Mouse (Mus musculus) embryonic stem cell, embryonic (primary cell): Measurements from ENCODE around the gene Mettl2.
"Not testable (repeated sequence)": the region's sequence is repeated elsewhere in the genome, so short reads cannot be mapped to it uniquely, and the experiment has no call there.

Source experiments
- CTCF ChIA-PET, 4 experiments: fragments of 300-600 bp in 2 of 4; fragments of 350-600 bp in 2 of 4; sonication (Branson Sonifier 250); formaldehyde crosslinking; loops; one replicate each; lab custom pipeline; 2022; ENCODE audit warnings: inconsistent platforms in 2 of 4; lab: Charles Lee
- POLR2A ChIA-PET, 4 experiments: fragments of 300-600 bp in 2 of 4; fragments of 350-600 bp in 2 of 4; sonication (Branson Sonifier 250); formaldehyde crosslinking; loops; one replicate each; lab custom pipeline; 2022; ENCODE audit warnings: antibody characterized with exemption in 4 of 4, inconsistent platforms in 1 of 4; lab: Charles Lee

Gene Mettl2

GRCm38 (mm10) chr11:105125735-105126519, at the start of gene Mettl2:
TSS of gene Mettl2 (plus strand) at chr11:105126425.
- POLR2A ChIA-PET: interaction anchor here (0.5 to 4.1 kb wide), 62 partner anchors 8 to 1193 kb away, joined by 3 to 44 read pairs (median 5); partner anchors contain the start of genes Gm11639 (in 2 of the 4), Dcaf7 (in 1 of the 4) and Gm10842 (in 1 of the 4)
- CTCF ChIA-PET: interaction anchor here in 3 of 4 experiments (0.6 to 4.4 kb wide), 18 partner anchors 10 to 1876 kb away, joined by 3 to 20 read pairs (median 4); no protein-coding TSS in a partner anchor

GRCm38 (mm10) chr11:105112448-105112847, 13.8 kb upstream of the Mettl2 start:
- CTCF ChIA-PET: interaction anchor here (0.5 to 3.0 kb wide), 9 partner anchors 12 to 867 kb away, joined by 3 to 20 read pairs (median 3); partner anchors contain the start of gene Mettl2 (in 2 of the 4)
- POLR2A ChIA-PET: interaction anchor here (0.6 to 4.0 kb wide), 12 partner anchors 12 to 566 kb away, joined by 3 to 35 read pairs (median 4); partner anchors contain the start of gene Mettl2 (in 4 of the 4)

DNA sequence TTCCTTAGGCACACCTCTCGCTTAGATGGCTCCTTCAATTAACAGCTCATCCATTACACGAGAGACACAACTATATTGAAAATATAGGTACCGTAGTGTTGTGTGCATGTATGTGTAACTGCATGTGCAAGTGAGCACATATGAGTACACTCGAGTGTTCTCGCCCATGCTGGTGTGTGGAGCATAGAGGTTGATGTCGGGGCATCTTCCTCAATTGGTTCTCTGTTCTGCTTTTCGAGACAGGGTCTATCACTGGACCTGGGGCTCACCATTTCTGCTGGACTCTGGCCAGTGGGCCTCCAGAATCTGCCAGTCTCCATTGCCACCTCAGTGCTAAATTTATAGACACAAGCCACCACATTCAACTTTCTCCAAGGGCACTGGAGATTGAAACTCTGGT, 8.4 kb upstream of the Mettl2 start:
- POLR2A ChIA-PET: interaction anchor here in 2 of 4 experiments (1.3 to 1.9 kb wide), 2 partner anchors 8 kb away, joined by 5 to 8 read pairs; partner anchors contain the start of gene Mettl2 (in 2 of the 2)
- CTCF ChIA-PET: interaction anchor here in 1 of 4 experiments (1.6 kb wide), 1 partner anchor 353 kb away, joined by 4 read pairs; no protein-coding TSS in a partner anchor

DNA sequence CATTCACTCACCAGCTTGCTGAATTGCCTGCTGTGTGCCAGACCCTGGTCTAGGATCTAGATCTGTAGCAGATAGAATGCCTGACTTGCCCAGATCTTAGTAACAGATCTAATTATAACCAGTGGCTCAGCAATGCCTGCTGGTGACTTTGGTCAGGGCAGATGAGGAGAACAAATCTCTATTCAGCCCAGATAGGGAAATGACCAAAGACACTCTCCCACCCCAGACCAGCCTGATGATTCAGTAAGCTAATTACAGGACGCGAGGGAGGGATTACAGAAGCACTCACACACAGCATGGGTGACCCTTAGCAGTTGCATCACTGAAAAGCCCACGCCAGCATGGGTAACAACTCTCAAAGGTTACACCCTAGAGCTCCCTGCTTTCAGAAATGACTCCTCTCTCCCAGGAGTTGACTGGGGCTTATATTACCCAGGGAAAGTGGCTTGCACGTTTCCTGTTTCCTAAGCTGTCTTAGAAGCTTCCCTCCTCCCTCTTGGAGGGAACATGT, 5.6 kb upstream of the Mettl2 start:
- ChIA-PET POLR2A (interaction anchor here in 1 of 4 experiments (1.1 kb wide), 1 partner anchor 17 kb away, joined by 3 read pairs; no protein-coding TSS in a partner anchor), CTCF (interaction anchor here in 1 of 4 experiments (0.6 kb wide), 1 partner anchor 199 kb away, joined by 4 read pairs; no protein-coding TSS in a partner anchor)

DNA sequence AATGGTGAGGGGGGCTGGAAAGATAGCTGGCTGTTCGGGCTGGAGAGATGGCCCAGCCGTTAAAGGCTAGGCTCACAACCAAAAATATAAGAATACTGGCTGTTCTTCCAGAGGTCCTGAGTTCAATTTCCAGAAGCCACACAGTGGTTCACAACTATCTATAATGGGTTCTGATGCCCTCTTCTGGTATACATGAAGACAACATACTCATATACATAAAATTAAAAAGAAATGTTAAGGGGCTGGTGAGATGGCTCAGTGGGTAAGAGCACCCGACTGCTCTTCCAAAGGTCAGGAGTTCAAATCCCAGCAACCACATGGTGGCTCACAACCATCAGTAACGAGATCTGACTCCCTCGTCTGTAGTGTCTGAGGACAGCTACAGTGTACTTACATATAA, 4.4 kb upstream of the Mettl2 start:
- POLR2A ChIA-PET, CTCF ChIA-PET: not testable (repeated sequence)

DNA sequence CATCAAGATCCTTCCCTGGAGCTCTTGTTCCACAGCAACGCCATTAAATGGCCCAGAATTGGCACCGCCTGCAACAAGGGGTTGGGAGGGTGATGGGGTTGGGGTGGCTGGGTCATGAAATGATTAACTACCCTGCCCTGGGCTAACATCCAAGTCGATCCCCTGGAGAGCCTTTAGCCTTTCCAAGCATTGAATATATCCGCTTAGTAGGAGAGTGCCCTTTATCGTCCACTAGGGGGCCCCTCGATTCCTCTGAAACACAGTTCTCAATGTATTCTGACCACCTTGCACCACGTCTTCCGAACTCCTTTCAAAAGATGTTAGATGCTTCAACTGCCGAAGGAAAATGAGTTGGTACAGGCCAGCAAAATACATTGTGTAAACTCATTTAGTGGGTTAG, 2.2 kb upstream of the Mettl2 start:
- POLR2A ChIA-PET: interaction anchor here in 2 of 4 experiments (0.6 to 4.1 kb wide), 6 partner anchors 11 to 1031 kb away, joined by 3 to 35 read pairs (median 5); no protein-coding TSS in a partner anchor

DNA sequence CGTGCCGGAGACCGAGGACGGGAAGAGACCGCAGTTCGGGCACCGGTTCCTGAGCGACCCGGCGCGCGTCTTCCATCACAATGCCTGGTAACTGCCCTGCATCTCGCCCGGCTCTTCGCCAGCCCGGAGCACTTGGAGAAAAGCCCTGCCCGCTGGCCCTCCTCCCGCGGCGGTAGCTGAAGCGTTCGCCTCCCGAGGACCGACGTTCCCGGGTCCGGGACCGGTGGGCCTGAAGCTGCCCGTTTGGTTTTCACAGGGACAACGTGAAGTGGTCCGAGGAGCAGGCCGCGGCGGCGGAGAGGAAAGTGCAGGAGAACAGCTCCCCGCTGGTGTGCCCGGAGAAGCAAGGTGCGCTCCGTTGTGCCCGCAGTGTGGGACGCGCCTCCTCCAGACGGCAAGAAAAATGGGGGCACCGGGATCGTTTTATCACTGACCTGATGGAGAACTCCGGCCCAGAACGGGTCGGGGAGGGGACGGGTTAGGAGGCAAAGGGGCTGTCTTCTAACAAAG, 350 bp downstream of the Mettl2 start:
- CTCF ChIA-PET: interaction anchor here in 3 of 4 experiments (0.6 to 4.4 kb wide), 14 partner anchors 9 to 838 kb away, joined by 3 to 20 read pairs (median 4); no protein-coding TSS in a partner anchor
- POLR2A ChIA-PET: interaction anchor here (0.5 to 4.1 kb wide), 54 partner anchors 8 to 1193 kb away, joined by 3 to 44 read pairs (median 5); partner anchors contain the start of genes Dcaf7 (in 1 of the 4), Gm10842 (in 1 of the 4) and Gm11639 (in 1 of the 4)

More for the DNA sequence above, 2.2 kb upstream of the Mettl2 start:
- CTCF ChIA-PET: interaction anchor here (0.5 to 4.4 kb wide), 16 partner anchors 9 to 1983 kb away, joined by 3 to 20 read pairs (median 4); no protein-coding TSS in a partner anchor

GRCm38 (mm10) chr11:105135692-105136091, 9.5 kb downstream of the Mettl2 start:
- ChIA-PET POLR2A (interaction anchor here in 2 of 4 experiments (2.0 to 3.7 kb wide), 3 partner anchors 9 to 16 kb away, joined by 9 to 44 read pairs (median 22); partner anchors contain the start of gene Mettl2 (in 2 of the 2)), CTCF (interaction anchor here in 1 of 4 experiments (1.0 to 1.2 kb wide), 2 partner anchors 9 to 11 kb away, joined by 3 to 4 read pairs; partner anchors contain the start of gene Mettl2)

DNA sequence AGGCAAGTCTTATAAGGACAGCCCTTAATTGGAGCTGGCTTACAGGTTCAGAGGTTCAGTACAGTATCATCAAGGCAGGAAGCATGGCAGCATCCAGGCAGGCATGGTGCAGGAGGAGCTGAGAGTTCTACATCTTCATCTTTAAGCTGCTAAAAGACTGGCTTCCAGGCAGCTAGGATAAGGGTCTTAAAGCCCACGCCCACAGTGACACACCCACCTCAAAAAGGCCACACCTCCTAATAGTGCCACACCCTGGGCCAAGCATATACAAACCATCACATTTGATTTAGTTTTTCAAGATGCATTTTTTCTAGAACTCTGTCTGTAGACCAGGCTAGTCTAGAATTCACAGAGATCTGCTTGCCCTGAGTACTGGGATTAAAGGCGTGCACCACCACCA, 11.0 kb downstream of the Mettl2 start:
- ChIA-PET POLR2A (interaction anchor here in 2 of 4 experiments (0.7 to 4.2 kb wide), 15 partner anchors 8 to 50 kb away, joined by 3 to 44 read pairs (median 5); partner anchors contain the start of genes Mettl2 (in 2 of the 2), Gm10842 (in 1 of the 2) and Tlk2 (in 1 of the 2)), CTCF (interaction anchor here in 2 of 4 experiments (1.1 to 1.3 kb wide), 2 partner anchors 9 to 11 kb away, joined by 3 read pairs; partner anchors contain the start of gene Mettl2 (in 1 of the 2))

- POLR2A ChIA-PET: interaction anchor here in 2 of 4 experiments (1.0 to 3.9 kb wide), 12 partner anchors 11 to 74 kb away, joined by 3 to 21 read pairs (median 4); partner anchors contain the start of gene Mettl2 (in 2 of the 2)
- CTCF ChIA-PET: interaction anchor here in 2 of 4 experiments (0.6 to 0.7 kb wide), 2 partner anchors 130 to 595 kb away, joined by 3 to 5 read pairs; no protein-coding TSS in a partner anchor
These were observed 14.3 kb downstream of the Mettl2 start for GRCm38 (mm10) chr11:105140512-105140911.

DNA sequence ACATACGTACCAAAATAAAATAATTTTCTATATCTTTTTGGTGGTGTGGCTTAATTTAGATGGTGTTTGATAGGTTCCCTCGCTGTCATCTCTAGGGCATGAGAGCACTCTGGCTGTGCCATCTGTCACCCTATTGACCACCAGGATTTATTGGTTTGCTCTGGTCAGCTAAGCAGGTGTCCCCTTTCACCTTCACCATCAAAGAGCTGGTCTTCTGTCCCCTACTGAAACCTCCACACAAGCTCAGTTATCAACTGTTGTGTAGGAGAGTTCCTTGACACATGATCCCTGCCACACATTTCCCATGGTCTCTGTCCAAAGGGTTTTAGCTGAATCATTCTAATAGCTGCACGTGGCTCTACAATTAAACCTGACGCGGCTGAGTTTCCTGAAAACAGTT, 14.9 kb downstream of the Mettl2 start:
- ChIA-PET CTCF (interaction anchor here in 1 of 4 experiments (0.7 kb wide), 1 partner anchor 129 kb away, joined by 3 read pairs; no protein-coding TSS in a partner anchor), POLR2A (interaction anchor here in 2 of 4 experiments (1.0 to 3.9 kb wide), 16 partner anchors 10 to 73 kb away, joined by 3 to 21 read pairs (median 4); partner anchors contain the start of gene Mettl2 (in 1 of the 2))

GRCm38 (mm10) chr11:105143564-105143963, 17.3 kb downstream of the Mettl2 start:
- ChIA-PET CTCF (interaction anchor here in 2 of 4 experiments (0.6 to 2.1 kb wide), 3 partner anchors 16 to 20 kb away, joined by 3 to 4 read pairs (median 3); partner anchors contain the start of gene Mettl2 (in 1 of the 2)), POLR2A (interaction anchor here in 1 of 4 experiments (1.3 to 4.9 kb wide), 3 partner anchors 12 to 20 kb away, joined by 3 to 21 read pairs (median 21); partner anchors contain the start of gene Mettl2)

DNA sequence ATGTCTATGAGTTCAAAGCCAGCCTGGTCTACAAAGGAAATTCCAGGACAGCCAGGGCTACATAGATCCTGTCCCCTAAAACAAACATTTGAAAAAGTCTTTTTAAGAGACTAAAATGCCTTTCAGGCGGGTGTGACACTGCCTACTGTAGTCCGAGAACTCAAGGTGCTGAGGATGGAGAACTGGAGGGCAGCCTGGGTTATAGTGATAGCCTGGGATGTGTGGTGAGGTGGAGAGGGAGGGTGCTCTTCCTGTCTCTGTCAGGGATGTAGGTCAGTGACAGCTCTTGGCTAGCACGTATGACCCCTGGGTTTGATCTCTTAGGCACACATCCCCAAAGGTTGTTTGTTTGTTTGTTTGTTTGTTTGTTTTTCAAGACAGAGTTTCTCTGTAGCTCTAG, 17.9 kb downstream of the Mettl2 start:
- POLR2A ChIA-PET: interaction anchor here in 1 of 4 experiments (3.9 to 4.9 kb wide), 2 partner anchors 12 to 17 kb away, joined by 21 read pairs; partner anchors contain the start of gene Mettl2
- CTCF ChIA-PET: interaction anchor here in 1 of 4 experiments (0.8 to 2.1 kb wide), 2 partner anchors 15 to 18 kb away, joined by 3 to 4 read pairs; partner anchors contain the start of gene Mettl2

DNA sequence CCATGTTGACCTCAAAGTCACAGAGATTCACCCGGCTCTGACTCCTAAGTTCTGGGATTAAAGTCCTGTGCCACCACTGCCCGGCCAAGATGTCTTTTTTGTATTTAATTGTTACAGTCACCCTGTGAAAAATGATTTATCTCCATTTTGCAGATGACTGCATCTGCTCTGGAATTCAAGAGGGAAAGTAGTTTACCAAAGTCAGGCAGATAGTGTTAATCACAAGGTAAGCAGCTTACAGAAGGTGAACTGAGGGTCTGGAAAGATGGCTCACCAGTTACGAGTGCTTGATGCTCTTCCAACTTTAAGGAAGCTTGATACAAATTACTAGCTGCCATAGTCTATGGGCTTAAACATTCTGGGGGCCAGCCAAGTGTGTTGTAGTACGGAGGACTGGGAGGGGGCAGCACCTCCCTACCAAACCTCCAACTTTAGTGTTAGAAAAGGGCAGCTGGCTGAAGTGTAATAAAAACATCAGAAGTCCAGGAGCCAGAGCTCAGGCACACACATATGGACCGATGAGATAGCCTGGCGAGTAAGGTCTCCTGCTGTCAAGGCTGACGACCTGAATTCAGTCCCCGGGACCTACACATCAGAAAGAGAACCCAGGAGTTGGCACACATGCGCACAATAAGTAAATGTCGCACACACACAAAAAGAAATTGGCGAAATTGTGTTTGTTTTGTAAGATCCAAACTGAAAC, 18.4 kb downstream of the Mettl2 start:
- ChIA-PET POLR2A (interaction anchor here in 3 of 4 experiments (0.6 to 4.9 kb wide), 11 partner anchors 11 to 821 kb away, joined by 3 to 21 read pairs (median 3); partner anchors contain the start of gene Mettl2 (in 2 of the 3)), CTCF (interaction anchor here in 1 of 4 experiments (0.8 to 2.1 kb wide), 2 partner anchors 15 to 18 kb away, joined by 3 to 4 read pairs; partner anchors contain the start of gene Mettl2)

GRCm38 (mm10) chr11:105145211-105145610, 19.0 kb downstream of the Mettl2 start:
- CTCF ChIA-PET: interaction anchor here in 1 of 4 experiments (0.6 to 2.1 kb wide), 2 partner anchors 19 to 1495 kb away, joined by 4 to 5 read pairs; partner anchors contain the start of gene Mettl2
- POLR2A ChIA-PET: interaction anchor here in 3 of 4 experiments (0.6 to 4.9 kb wide), 12 partner anchors 11 to 821 kb away, joined by 3 to 21 read pairs (median 4); partner anchors contain the start of gene Mettl2 (in 2 of the 3)

DNA sequence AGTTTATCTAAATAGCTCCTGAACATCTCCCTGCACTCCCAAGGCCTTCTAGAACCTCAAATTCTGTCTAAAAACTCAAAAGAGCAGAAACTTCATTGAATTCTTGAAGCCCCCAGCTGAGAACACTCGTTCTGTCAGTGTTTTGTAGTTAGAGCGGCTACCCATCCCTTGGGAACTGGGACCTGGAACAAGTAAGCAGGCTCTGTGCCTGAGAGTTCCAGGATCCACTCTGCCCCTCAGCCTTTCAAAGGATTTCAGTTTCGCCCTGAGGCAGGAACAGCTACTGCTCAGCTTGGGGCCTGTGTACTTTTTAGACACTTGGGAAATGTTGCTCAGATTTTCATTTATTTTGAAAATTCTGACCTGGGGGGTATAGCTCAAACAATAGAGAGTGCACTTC, 20.4 kb downstream of the Mettl2 start, which contains the start of gene Gm10842:
Gene Gm10842 (plus strand): TSS at position 301 of the 400 bp plus-strand sequence.
- CTCF ChIA-PET: interaction anchor here in 2 of 4 experiments (0.5 to 0.6 kb wide), 2 partner anchors 443 to 818 kb away, joined by 4 to 5 read pairs; no protein-coding TSS in a partner anchor
- POLR2A ChIA-PET: interaction anchor here in 2 of 4 experiments (1.0 to 4.9 kb wide), 4 partner anchors 9 to 20 kb away, joined by 3 to 21 read pairs (median 12); partner anchors contain the start of gene Mettl2 (in 1 of the 2)
